Comparison of ENCODE assay signal across 9 mouse cellular contexts in the genomic region with DNA sequence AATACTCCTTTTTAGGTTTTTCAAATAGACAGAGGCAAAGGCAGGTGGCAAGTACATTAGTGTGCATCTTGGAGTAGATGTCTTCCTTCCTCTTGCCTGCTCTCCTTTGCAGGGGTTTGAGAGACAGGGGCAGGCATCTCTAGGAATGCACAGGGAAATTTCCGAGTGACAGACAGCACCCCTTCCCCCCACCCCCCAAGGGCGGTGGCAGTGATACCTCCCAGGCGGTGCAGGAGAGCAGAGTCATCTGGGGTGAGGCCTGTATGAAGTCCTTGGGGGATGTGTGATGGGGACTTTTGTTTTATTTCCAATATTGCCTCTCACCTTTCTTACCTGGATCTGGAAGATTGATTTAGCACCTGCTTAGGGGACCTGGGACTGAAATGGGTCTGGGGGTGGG. TPM values are rescaled to one million over a fixed set of nuclear protein-coding genes. Genes with fewer than 3 reads are reported as not detected.
A peak's percentile ranks its signal among the peaks of the same experiment; 100 is the strongest.
DNase-seq lines count a peak whose midpoint lies in the region; ATAC-seq and TF ChIP-seq lines count a peak whose summit lies in the region.
"Had no signal": no experiment of that assay in that cellular context is flagged by ENCODE, and none has a peak within 500 bp of the region (broad histone marks: within the 10 kb centered on the region; RNA-seq: fewer than 3 reads in every experiment).

No protein-coding gene starts in this region.

- peaks cover 9% of the 10 kb centered on the region for H3K36me3 ChIP-seq in heart, embryonic 13.5 days
- no peaks in the 10 kb centered on the region for H3K36me3 ChIP-seq in ES-E14 (ENCODE audit: control insufficient read depth, insufficient read depth, low read length, poor library complexity, severe bottlenecking)
- H3K36me3 ChIP-seq in forebrain, embryonic 15.5 days = no peaks in the 10 kb centered on the region
- H3K36me3 ChIP-seq in liver, embryonic 16.5 days (ENCODE audit: control insufficient read depth, insufficient read depth) = no peaks in the 10 kb centered on the region

- in situ Hi-C loops in ES-E14 (cut with MboI; ENCODE audit: low sequenced_read_pairs in 2 of 2, unreplicated experiment in 2 of 2) = no loop called here

- H3K4me3 ChIP-seq in heart, embryonic 13.5 days = peak overlapping the region; percentile 75
- peak overlapping the region; percentile 84 to 91 for H3K4me3 ChIP-seq in ES-E14 (ENCODE audit: insufficient read depth in 1 of 2, low read depth in 1 of 2, low read length in 2 of 2, poor library complexity in 1 of 2, severe bottlenecking in 1 of 2)
- peak overlapping the region; percentile 76 for H3K4me3 ChIP-seq in forebrain, embryonic 15.5 days
- H3K4me3 ChIP-seq in liver, embryonic 16.5 days (ENCODE audit: low read depth, low read length) = peak overlapping the region; percentile 58

- no peak for ATAC-seq in heart, embryonic 13.5 days (ENCODE audit: extremely low read depth, insufficient number of reproducible peaks, low FRiP score, low TSS enrichment)
- peak; percentile 33 for ATAC-seq in forebrain, embryonic 15.5 days (replicated peaks)
- no peak for ATAC-seq in liver, embryonic 16.5 days (ENCODE audit: low read depth)

- intact Hi-C loops in heart, postnatal 36 days (cut with DNase I) = no loop called here

- H3K9ac ChIP-seq in heart, embryonic 13.5 days = peak overlapping the region; percentile 89
- peak overlapping the region; percentile 76 for H3K9ac ChIP-seq in ES-E14 (ENCODE audit: insufficient read depth, low read depth, low read length, poor library complexity, severe bottlenecking)
- peak overlapping the region; percentile 93 for H3K9ac ChIP-seq in forebrain, embryonic 15.5 days (replicated peaks)
- H3K9ac ChIP-seq in liver, embryonic 16.5 days (ENCODE audit: low read depth, low read length) = no peak overlapping the region; the same call in 1 of the 2 replicates

- WGBS in heart, embryonic 13.5 days = 2% methylated on average over 3 of the region's 3 CpGs
- 5% methylated on average over 3 of the region's 3 CpGs for WGBS in forebrain, embryonic 15.5 days
- 5% methylated on average over 3 of the region's 3 CpGs for WGBS in liver, embryonic 16.5 days (ENCODE audit: insufficient replicate concordance)

- H3K27me3 ChIP-seq in heart, embryonic 13.5 days (replicated peaks) = peaks cover 18% of the 10 kb centered on the region
- no peaks in the 10 kb centered on the region for H3K27me3 ChIP-seq in forebrain, embryonic 15.5 days
- peaks cover 33% of the 10 kb centered on the region for H3K27me3 ChIP-seq in liver, embryonic 16.5 days (ENCODE audit: control insufficient read depth, insufficient read depth, low read depth, low read length)

- peak overlapping the region; percentile 78 for H3K4me2 ChIP-seq in heart, embryonic 13.5 days
- peak overlapping the region; percentile 74 for H3K4me2 ChIP-seq in forebrain, embryonic 15.5 days (replicated peaks)
- H3K4me2 ChIP-seq in liver, embryonic 16.5 days (ENCODE audit: low read depth, low read length) = peak overlapping the region; percentile 76

- DNase-seq in heart, postnatal 36 days = no peak
- peak; percentile 4 for DNase-seq in ES-E14 (ENCODE audit: low read depth, low spot score)
- DNase-seq in Muller cell, postnatal 12 days (ENCODE audit: inconsistent ontology term) = no peak
- no peak for DNase-seq in embryo, embryonic 9.5 days (ENCODE audit: extremely low spot score)
- no peak for DNase-seq in adrenal gland, adult (ENCODE audit: inconsistent age in 2 of 2, low spot score in 1 of 2)

- H3K9me3 ChIP-seq in heart, embryonic 13.5 days = no peaks in the 10 kb centered on the region
- no peaks in the 10 kb centered on the region for H3K9me3 ChIP-seq in ES-E14 (ENCODE audit: control insufficient read depth, insufficient read depth, low read depth, low read length)
- H3K9me3 ChIP-seq in forebrain, embryonic 15.5 days = no peaks in the 10 kb centered on the region
- no peaks in the 10 kb centered on the region for H3K9me3 ChIP-seq in liver, embryonic 16.5 days (replicated peaks; ENCODE audit: control insufficient read depth, low read length)

- peaks cover 16% of the 10 kb centered on the region for H3K4me1 ChIP-seq in heart, embryonic 13.5 days
- H3K4me1 ChIP-seq in ES-E14 (ENCODE audit: control insufficient read depth in 2 of 2, insufficient read depth in 2 of 2, low read length in 2 of 2, poor library complexity in 1 of 2) = no peaks in the 10 kb centered on the region
- peaks cover 17% of the 10 kb centered on the region for H3K4me1 ChIP-seq in forebrain, embryonic 15.5 days
- peaks cover 3% of the 10 kb centered on the region for H3K4me1 ChIP-seq in liver, embryonic 16.5 days (ENCODE audit: control insufficient read depth, low read depth, low read length)

- peak overlapping the region; percentile 87 for H3K27ac ChIP-seq in heart, embryonic 13.5 days (replicated peaks)
- H3K27ac ChIP-seq in ES-E14 (ENCODE audit: insufficient read depth, low read depth, low read length, poor library complexity, severe bottlenecking) = no peak overlapping the region
- H3K27ac ChIP-seq in forebrain, embryonic 15.5 days (replicated peaks) = peak overlapping the region; percentile 90
- no peak overlapping the region for H3K27ac ChIP-seq in liver, embryonic 16.5 days (ENCODE audit: low read length)

TF ChIP-seq in ES-E14, 5 proteins besides CTCF, POLR2A, EP300 and RAD21:
- TF ChIP-seq ZC3H11A (IDR thresholded peaks at IDR 0.05; ENCODE audit: borderline replicate concordance, low read depth, low read length) (no peak), MAFK (IDR thresholded peaks at IDR 0.05; ENCODE audit: insufficient read depth, low read depth, low read length) (no peak), CHD2 (IDR thresholded peaks at IDR 0.05; ENCODE audit: low read depth, low read length) (no peak), HCFC1 (IDR thresholded peaks at IDR 0.05; ENCODE audit: borderline replicate concordance, insufficient read depth, low read length) (no peak), ZNF384 (IDR thresholded peaks at IDR 0.05; ENCODE audit: low read depth, low read length) (no peak)

RNA-seq across cellular contexts. Expression of a gene that starts 1.2 kb away (rescaled TPM):
- 17.9 and 18.6 TPM in 2 replicates for polyA plus RNA-seq in heart, embryonic 13.5 days (2015; fragmentation: Nextera tagmentation; extraction: Ambion mirVana)
- 10 to 100 TPM; 14.7 to 17.4 TPM for total RNA-seq in heart, postnatal 36 days (2021)
- 6.9 and 8.9 TPM in 2 replicates for total RNA-seq in ES-E14 (2012; rRNA removed)
- polyA plus RNA-seq in forebrain, embryonic 15.5 days (2015; fragmentation: Nextera tagmentation; extraction: Ambion mirVana) = 182 and 188 TPM in 2 replicates
- polyA plus RNA-seq in liver, embryonic 16.5 days (2015; fragmentation: Nextera tagmentation; extraction: Ambion mirVana) = 3.2 and 3.4 TPM in 2 replicates
- total RNA-seq: hematopoietic stem cell, adult 5-6 weeks had no signal

Comparison
In these comparisons a context has a peak if more than half of its experiments do, and no peak if none do; other contexts are left out.
1. H3K27ac ChIP-seq: peak in heart, embryonic 13.5 days (single experiment) and forebrain, embryonic 15.5 days (single experiment); none in ES-E14 (single experiment) and liver, embryonic 16.5 days (single experiment).
2. Peak in every context shown above with its lines, with median percentiles within 50 percentile points of each other: H3K4me2 ChIP-seq and H3K4me3 ChIP-seq.